ENCODE assay signal across 8 mouse cellular contexts in genomic region chr13:23551146-23551834, GRCm38 (mm10). TPM values are rescaled to one million over a fixed set of nuclear protein-coding genes. Genes with fewer than 3 reads are reported as not detected.
DNase-seq lines count a peak whose midpoint lies in the region; ATAC-seq and TF ChIP-seq lines count a peak whose summit lies in the region.
"Not testable (repeated sequence)": the region's sequence is repeated elsewhere in the genome, so short reads cannot be mapped to it uniquely, and the experiment has no call there.

Gene Hist1h4f (minus strand): TSS chr13:23551648.

- not testable (repeated sequence) for TF ChIP-seq CTCF in cortical plate, adult 2 months (IDR thresholded peaks at IDR 0.05; ENCODE audit: extremely low read depth, insufficient read depth, low read length)

- peak; percentile 60 for ATAC-seq in megakaryocyte, adult 5-6 weeks (ENCODE audit: poor library complexity, severe bottlenecking)

- peak; percentile 96 for DNase-seq in adipocyte (ENCODE audit: low spot score)
- DNase-seq in gastrocnemius, adult 8-10 months (ENCODE audit: low spot score in 2 of 2), result peak in 1 of 2 experiments; percentile 52
- peak; percentile 93 for DNase-seq in induced T-regulatory cell, adult 2 months (ENCODE audit: low read depth)
- peak; percentile 88 to 91 for DNase-seq in left cerebral cortex, adult 8-10 months (ENCODE audit: low spot score in 2 of 2)
- DNase-seq in right cerebral cortex, adult 18-20 months, result peak; percentile 93
- DNase-seq in urinary bladder, adult 2 months (ENCODE audit: low spot score), result peak; percentile 67

- peak; percentile 96 for TF ChIP-seq POLR2A in cortical plate, adult 2 months (IDR thresholded peaks at IDR 0.05; ENCODE audit: extremely low read depth, insufficient read depth, low read length)

- peak within 1 kb of the TSS; percentile 66 for H3K4me3 ChIP-seq in cortical plate, adult 2 months (ENCODE audit: insufficient read depth, low read length)

- H3K27ac ChIP-seq in cortical plate, adult 2 months (ENCODE audit: insufficient read depth, low read length), result peak within 1 kb of the TSS; percentile 57; the same call in 1 of the 2 replicates

- not testable (repeated sequence) for H3K4me1 ChIP-seq in cortical plate, adult 2 months (ENCODE audit: control insufficient read depth, insufficient read depth, low read length)

RNA-seq across cellular contexts. Expression of gene Hist1h4f, which starts in this region (rescaled TPM):
- 4.5 and 13.1 TPM in 2 replicates for polyA plus RNA-seq in cortical plate, adult 2 months (2012; rRNA removed)
- total RNA-seq in gastrocnemius, adult 8-10 months (2022), result 10 to 100 TPM; 14.0 to 20.7 (median 16.1) TPM
- 100 to 1,000 TPM; 153 to 191 (median 171) TPM for total RNA-seq in left cerebral cortex, adult 8-10 months (2022)
- total RNA-seq in megakaryocyte, adult 5-6 weeks (2015), result 110 and 116 TPM in 2 replicates
- total RNA-seq in megakaryocyte, adult 5-6 weeks (2017), result 2,488 and 3,291 TPM in 2 replicates
- 0.26 and 0.78 TPM in 2 replicates for polyA plus RNA-seq in urinary bladder, adult 2 months (2012; rRNA removed)

Comparison
In these comparisons a context has a peak if more than half of its experiments do, and no peak if none do; other contexts are left out.
1. RNA of gene Hist1h4f (total RNA-seq): 110 to 3,291 TPM in megakaryocyte, adult 5-6 weeks and 153 to 191 TPM in left cerebral cortex, adult 8-10 months; 14.0 to 20.7 TPM in gastrocnemius, adult 8-10 months; every median in the first group is over 4 times any median in the second.
2. Peak in DNase-seq in urinary bladder, adult 2 months; RNA of the gene not detected or under 1 TPM.